Mouse (Mus musculus) brain, embryonic 14.5 days (tissue): Measurements from ENCODE around the gene Fam69a.

Experiments
- CTCF ChIP-seq: fragments of 200-500 bp; IDR thresholded peaks from 2 replicates; pipeline ENCODE4 v1.5.1; 2012; ENCODE audit warnings: inconsistent platforms, mild to moderate bottlenecking, moderate library complexity, borderline replicate concordance; ENCODE audit not compliant: insufficient read depth, insufficient read length; ENCODE audit errors: extremely low read depth
- POLR2A ChIP-seq: fragments of 200-500 bp; IDR thresholded peaks from 2 replicates; pipeline ENCODE4 v1.6.1; 2012; ENCODE audit warnings: mild to moderate bottlenecking, inconsistent platforms, borderline replicate concordance; ENCODE audit not compliant: poor library complexity, insufficient read depth, insufficient read length, severe bottlenecking; ENCODE audit errors: extremely low read depth

DNA sequence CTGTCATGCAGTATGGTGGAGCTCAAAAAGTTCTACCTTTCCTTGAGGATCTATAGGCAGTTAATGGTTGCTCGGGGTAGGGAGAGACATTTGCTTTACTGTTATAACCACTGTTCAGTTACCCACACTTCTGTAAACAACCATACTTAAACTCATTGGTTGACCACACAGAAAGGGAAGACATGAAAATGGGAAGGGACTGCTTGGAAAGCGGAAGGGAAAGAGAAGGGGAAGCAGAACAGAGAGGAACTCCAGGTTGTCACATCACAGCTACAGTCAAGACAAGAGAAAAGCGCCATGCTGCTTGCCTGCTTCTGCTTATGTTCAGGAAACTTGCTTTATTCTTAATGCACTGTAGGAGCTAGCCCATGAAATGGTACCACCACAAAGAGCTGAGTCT, 37.3 kb downstream of the Fam69a start:
- no peak for TF ChIP-seq CTCF
- no peak for TF ChIP-seq POLR2A
